Mouse (Mus musculus) bone marrow, adult 2 months (tissue): ENCODE results near the gene Mamld1.

Experiments
- CTCF ChIP-seq: fragments of 200-500 bp; IDR thresholded peaks from 2 replicates; pipeline ENCODE4 v1.5.1; 2011; ENCODE audit warnings: low read length, control low read depth; ENCODE audit not compliant: control insufficient read depth, insufficient read depth
- POLR2A ChIP-seq: fragments of 200-500 bp; IDR thresholded peaks from 2 replicates; pipeline ENCODE4 v1.6.1; 2011; ENCODE audit warnings: low read depth, mild to moderate bottlenecking, control low read depth, low read length, borderline replicate concordance; ENCODE audit not compliant: control insufficient read depth

DNA sequence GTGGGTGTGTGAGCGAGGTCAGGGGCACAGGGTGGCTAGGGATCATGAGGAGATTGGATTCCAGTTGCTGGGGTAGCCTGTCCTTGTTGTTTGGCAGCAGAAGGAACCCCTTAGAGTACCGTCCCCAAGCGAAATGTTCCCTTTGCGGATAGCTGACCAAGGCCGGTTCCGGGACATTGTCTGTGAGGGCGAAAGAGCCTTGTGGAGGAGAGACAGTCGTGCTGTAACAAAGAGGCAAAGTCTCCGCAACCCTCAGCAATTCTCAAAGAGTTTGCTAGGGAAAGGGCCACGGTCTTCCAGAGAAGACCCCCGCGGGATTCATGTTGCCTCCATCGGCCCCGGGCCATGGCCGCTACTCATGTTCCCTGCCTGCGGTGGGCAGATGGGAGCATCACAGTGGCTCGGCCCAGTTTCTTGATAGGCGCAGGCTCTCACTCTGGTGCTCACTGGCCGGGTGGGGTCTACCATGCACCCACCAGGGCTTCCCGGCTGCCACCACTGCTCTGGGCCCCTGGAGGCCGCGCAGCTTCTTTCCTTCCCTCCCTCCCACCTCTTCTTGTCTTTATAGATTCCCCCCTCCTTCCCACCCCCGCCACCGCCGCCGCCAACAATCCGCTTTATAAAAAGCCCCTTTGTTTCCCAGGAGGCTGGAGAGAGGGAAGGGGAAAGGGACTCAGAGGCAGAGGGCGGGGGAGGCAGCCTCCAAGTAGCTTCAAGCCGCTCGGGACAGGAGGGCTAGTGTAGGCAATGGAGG is 1.5 kb downstream of the Mamld1 start:
- TF ChIP-seq POLR2A, result no peak
- no peak for TF ChIP-seq CTCF
